Mouse (Mus musculus) midbrain, embryonic 13.5 days (tissue): ENCODE results near the gene Ddx5. TPM values are rescaled to one million over a fixed set of nuclear protein-coding genes. Genes with fewer than 3 reads are reported as not detected.
"Not testable (repeated sequence)": the region's sequence is repeated elsewhere in the genome, so short reads cannot be mapped to it uniquely, and the experiment has no call there.

Experiments
- ATAC-seq: fragments of 200-750 bp; cut with Nextera tagmentation; 2 replicates; pipeline ENCODE4 v1.8.0; 2017; ENCODE audit warnings: mild to moderate bottlenecking, moderate TSS enrichment, moderate library complexity
- H3K27ac ChIP-seq: fragments of 300-500 bp; sonication (generic); 2 replicates; pipeline ENCODE4 v1.5.1; 2015; ENCODE audit warnings: inconsistent platforms, mild to moderate bottlenecking, moderate library complexity
- H3K27me3 ChIP-seq: fragments of 300-500 bp; sonication (generic); 2 replicates; pipeline ENCODE4 v1.6.1; 2015; ENCODE audit warnings: mild to moderate bottlenecking, inconsistent platforms
- H3K36me3 ChIP-seq: fragments of 300-500 bp; sonication (generic); 2 replicates; pipeline ENCODE4 v1.6.1; 2015; ENCODE audit warnings: mild to moderate bottlenecking, inconsistent platforms
- H3K4me1 ChIP-seq: fragments of 300-500 bp; sonication (generic); replicated peaks from 2 replicates; pipeline ENCODE4 v1.6.1; 2015; ENCODE audit warnings: inconsistent platforms
- H3K4me2 ChIP-seq: fragments of 300-500 bp; sonication (generic); replicated peaks from 2 replicates; pipeline ENCODE4 v1.6.1; 2015; ENCODE audit warnings: moderate library complexity, mild to moderate bottlenecking, inconsistent platforms
- H3K4me3 ChIP-seq: fragments of 300-500 bp; sonication (generic); replicated peaks from 2 replicates; pipeline ENCODE4 v1.5.1; 2015; ENCODE audit warnings: mild to moderate bottlenecking, inconsistent platforms
- H3K9ac ChIP-seq: fragments of 300-500 bp; sonication (generic); replicated peaks from 2 replicates; pipeline ENCODE4 v1.6.1; 2015; ENCODE audit warnings: mild to moderate bottlenecking, inconsistent platforms
- H3K9me3 ChIP-seq: fragments of 300-500 bp; sonication (generic); 2 replicates; pipeline ENCODE4 v1.6.1; 2016; ENCODE audit warnings: mild to moderate bottlenecking, inconsistent platforms
- WGBS: fragments of 180-500 bp; shearing (Covaris S2); methylation state at CpG from one replicate; pipeline ENCODE4 v1.1.7; 2015; 5-methylcytosine and 5-hydroxymethylcytosine counted together
- polyA plus RNA-seq: library from polyadenylated mRNA; unstranded; fragments of >200 nt; fragmentation: Nextera tagmentation; extraction: Ambion mirVana; gene quantifications from 2 replicates; pipeline ENCODE4 v1.2.1, GENCODE M21; 2015

Ddx5 gene
- polyA plus RNA-seq, 1 experiment from 2014 or later, result 487 TPM

- Histone ChIP-seq H3K4me1 (peaks cover 40% of the 10 kb centered on the region), H3K4me2 (peak overlapping the region; percentile 60), H3K36me3 (peaks cover 39% of the 10 kb centered on the region), H3K27ac (peak overlapping the region; percentile 99), H3K9ac (peak overlapping the region; percentile 100), H3K9me3 (no peaks in the 10 kb centered on the region), H3K4me3 (peak overlapping the region; percentile 98), H3K27me3 (no peaks in the 10 kb centered on the region)
- WGBS, result under 1% methylated on average over 61 of the region's 65 CpGs
- ATAC-seq, result peak; percentile 21
Observed at GRCm38 (mm10) chr11:106787131-106788025, 1.6 kb downstream of the Ddx5 start.

GRCm38 (mm10) chr11:106785043-106785442, 3.9 kb downstream of the Ddx5 start:
- H3K36me3 ChIP-seq, result peaks cover 56% of the 10 kb centered on the region
- peak overlapping the region; percentile 60 for H3K4me2 ChIP-seq
- ATAC-seq, result no peak
- H3K27ac ChIP-seq, result no peak overlapping the region
- no peaks in the 10 kb centered on the region for H3K27me3 ChIP-seq
- peaks cover 37% of the 10 kb centered on the region for H3K4me1 ChIP-seq
- H3K9ac ChIP-seq, result no peak overlapping the region
- no peaks in the 10 kb centered on the region for H3K9me3 ChIP-seq
- WGBS, result 78% methylated on average over 1 of the region's 1 CpGs
- peak overlapping the region; percentile 98 for H3K4me3 ChIP-seq

GRCm38 (mm10) chr11:106784476-106784875, 4.5 kb downstream of the Ddx5 start:
- H3K4me1 ChIP-seq, result peaks cover 36% of the 10 kb centered on the region
- no peaks in the 10 kb centered on the region for H3K9me3 ChIP-seq
- no peak overlapping the region for H3K4me3 ChIP-seq
- no peaks in the 10 kb centered on the region for H3K27me3 ChIP-seq
- H3K27ac ChIP-seq, result no peak overlapping the region
- no peak overlapping the region for H3K9ac ChIP-seq
- peaks cover 60% of the 10 kb centered on the region for H3K36me3 ChIP-seq
- no peak overlapping the region for H3K4me2 ChIP-seq
- 92% methylated on average over 2 of the region's 2 CpGs for WGBS
- no peak for ATAC-seq

- Histone ChIP-seq H3K36me3 (peaks cover 60% of the 10 kb centered on the region), H3K27me3 (no peaks in the 10 kb centered on the region), H3K4me3 (no peak overlapping the region), H3K9me3 (no peaks in the 10 kb centered on the region), H3K9ac (no peak overlapping the region), H3K4me2 (no peak overlapping the region), H3K4me1 (peaks cover 38% of the 10 kb centered on the region), H3K27ac (no peak overlapping the region)
- no peak for ATAC-seq
- 85% methylated on average over 9 of the region's 9 CpGs for WGBS
Observed at GRCm38 (mm10) chr11:106782841-106783764, 5.9 kb downstream of the Ddx5 start.

- not testable (repeated sequence) for H3K4me3 ChIP-seq, H3K27ac ChIP-seq, H3K4me2 ChIP-seq, H3K9me3 ChIP-seq, H3K27me3 ChIP-seq, ATAC-seq, H3K9ac ChIP-seq
- peaks cover 60% of the 10 kb centered on the region for H3K36me3 ChIP-seq
- H3K4me1 ChIP-seq, result peaks cover 45% of the 10 kb centered on the region
- WGBS, result 95% methylated on average over 7 of the region's 7 CpGs
Observed at GRCm38 (mm10) chr11:106782271-106782670, 6.7 kb downstream of the Ddx5 start.

- no peak overlapping the region for H3K9ac ChIP-seq
- no peak overlapping the region for H3K4me3 ChIP-seq
- no peak overlapping the region for H3K4me2 ChIP-seq
- 81% methylated on average over 6 of the region's 6 CpGs for WGBS
- H3K36me3 ChIP-seq, result peaks cover 62% of the 10 kb centered on the region
- H3K27me3 ChIP-seq, result no peaks in the 10 kb centered on the region
- no peak for ATAC-seq
- peaks cover 35% of the 10 kb centered on the region for H3K4me1 ChIP-seq
- no peak overlapping the region for H3K27ac ChIP-seq
- no peaks in the 10 kb centered on the region for H3K9me3 ChIP-seq
Observed at GRCm38 (mm10) chr11:106780590-106781220, 8.3 kb downstream of the Ddx5 start.

GRCm38 (mm10) chr11:106780089-106780425, 8.9 kb downstream of the Ddx5 start:
- WGBS, result 69% methylated on average over 4 of the region's 4 CpGs
- no peaks in the 10 kb centered on the region for H3K9me3 ChIP-seq
- no peak; the same call in 1 of the 2 replicates for ATAC-seq
- no peak overlapping the region for H3K4me3 ChIP-seq
- H3K9ac ChIP-seq, result no peak overlapping the region
- H3K4me2 ChIP-seq, result peak overlapping the region; percentile 86
- peak overlapping the region; percentile 90 for H3K27ac ChIP-seq
- H3K4me1 ChIP-seq, result peaks cover 28% of the 10 kb centered on the region
- peaks cover 61% of the 10 kb centered on the region for H3K36me3 ChIP-seq
- H3K27me3 ChIP-seq, result no peaks in the 10 kb centered on the region

- peaks cover 24% of the 10 kb centered on the region for H3K4me1 ChIP-seq
- H3K36me3 ChIP-seq, result peaks cover 61% of the 10 kb centered on the region
- peak within 1 kb of the TSS; percentile 86 for H3K4me2 ChIP-seq
- H3K9ac ChIP-seq, result peak within 1 kb of the TSS; percentile 86
- peak within 1 kb of the TSS; percentile 64 for H3K4me3 ChIP-seq
- ATAC-seq, result peak; percentile 99
- WGBS, result 2% methylated on average over 30 of the region's 30 CpGs
- no peaks in the 10 kb centered on the region for H3K27me3 ChIP-seq
- H3K27ac ChIP-seq, result peak within 1 kb of the TSS; percentile 90
- H3K9me3 ChIP-seq, result no peaks in the 10 kb centered on the region
Observed at GRCm38 (mm10) chr11:106779388-106780088, 9.4 kb downstream of the Ddx5 start, which contains the start of gene Polg2. Polg2 (minus strand) TSS chr11:106779537.

GRCm38 (mm10) chr11:106778589-106779387, 10.2 kb downstream of the Ddx5 start:
- Histone ChIP-seq H3K27ac (peak overlapping the region; percentile 90), H3K4me2 (peak overlapping the region; percentile 86), H3K27me3 (no peaks in the 10 kb centered on the region), H3K4me1 (peaks cover 21% of the 10 kb centered on the region), H3K4me3 (peak overlapping the region; percentile 64), H3K9ac (peak overlapping the region; percentile 86), H3K9me3 (no peaks in the 10 kb centered on the region), H3K36me3 (peaks cover 61% of the 10 kb centered on the region)
- 2% methylated on average over 39 of the region's 39 CpGs for WGBS
- ATAC-seq, result peak; percentile 88; the same call in 1 of the 2 replicates

GRCm38 (mm10) chr11:106778132-106778531, 10.9 kb downstream of the Ddx5 start:
- peak overlapping the region; percentile 86 for H3K4me2 ChIP-seq
- WGBS, result 95% methylated on average over 7 of the region's 7 CpGs

More at GRCm38 (mm10) chr11:106778132-106778531, 10.9 kb downstream of the Ddx5 start:
- H3K27ac ChIP-seq, result no peak overlapping the region
- H3K9me3 ChIP-seq, result no peaks in the 10 kb centered on the region
- peaks cover 21% of the 10 kb centered on the region for H3K4me1 ChIP-seq
- no peak overlapping the region for H3K9ac ChIP-seq
- H3K27me3 ChIP-seq, result no peaks in the 10 kb centered on the region
- peaks cover 60% of the 10 kb centered on the region for H3K36me3 ChIP-seq
- no peak for ATAC-seq
- no peak overlapping the region for H3K4me3 ChIP-seq
